9 mouse cellular contexts compared by ENCODE assay signal in genomic region chr13:47148573-47148972, GRCm38 (mm10). TPM values are rescaled to one million over a fixed set of nuclear protein-coding genes. Genes with fewer than 3 reads are reported as not detected.
DNase-seq lines count a peak whose midpoint lies in the region.
"Had no signal": no experiment of that assay in that cellular context is flagged by ENCODE, and none has a peak within 500 bp of the region (broad histone marks: within the 10 kb centered on the region; RNA-seq: fewer than 3 reads in every experiment).

No protein-coding gene starts in this region.

- intact Hi-C loops in left cerebral cortex, postnatal 4 days (cut with DNase I), result no loop called here

- peak; percentile 79 for DNase-seq in left cerebral cortex, adult 11 months (ENCODE audit: low spot score)
- no peak for DNase-seq in left cerebral cortex, postnatal 4 days
- peak; percentile 38 to 72 for DNase-seq in frontal cortex, postnatal 10 days (ENCODE audit: low spot score in 2 of 2)
- DNase-seq in heart, postnatal 4 days, result peak; percentile 13
- DNase-seq in right cerebral cortex, postnatal 36 days (ENCODE audit: low spot score in 2 of 2), result peak; percentile 74 to 86
- no peak for DNase-seq in spleen, adult 12 weeks (ENCODE audit: low spot score)
- no peak for DNase-seq in adrenal gland, adult 8-10 months
- DNase-seq in thymus, postnatal 10 days (ENCODE audit: low spot score in 2 of 2), result no peak
- DNase-seq: cerebellum, postnatal 14 days had no signal

RNA-seq across cellular contexts. Expression of gene Rnf144b, which starts 26.1 kb away (rescaled TPM):
- total RNA-seq in left cerebral cortex, postnatal 4 days (2021), result 1 to 10 TPM; 6.3 to 6.5 TPM
- total RNA-seq in heart, postnatal 4 days (2021), result 1 to 10 TPM; 7.3 to 8.1 TPM
- total RNA-seq in adrenal gland, adult 8-10 months (2022), result 1 to 10 TPM; 3.0 to 5.5 (median 4.8) TPM

RNA-seq across cellular contexts. Expression of gene Dek, which starts 42.6 kb away (rescaled TPM):
- 10 to 100 TPM; 60.4 to 65.4 TPM for total RNA-seq in left cerebral cortex, postnatal 4 days (2021)
- 10 to 100 TPM; 85.5 to 87.1 TPM for total RNA-seq in heart, postnatal 4 days (2021)
- total RNA-seq in adrenal gland, adult 8-10 months (2022), result 10 to 100 TPM; 47.7 to 66.4 (median 59.1) TPM

Comparison
In these comparisons a context has a peak if more than half of its experiments do, and no peak if none do; other contexts are left out.
1. DNase-seq: peak in left cerebral cortex, adult 11 months (single experiment), frontal cortex, postnatal 10 days (2 of 2), heart, postnatal 4 days (single experiment) and right cerebral cortex, postnatal 36 days (2 of 2); none in left cerebral cortex, postnatal 4 days (single experiment), spleen, adult 12 weeks (single experiment), adrenal gland, adult 8-10 months (single experiment) and thymus, postnatal 10 days (0 of 2).